Mouse (Mus musculus): ENCODE measurements at regions not wholly inside any gene's neighbourhood (a gene's known extent, or its start where the extent isn't known, plus 50 kb on each side); places are given as distances from the start of the nearest gene placed in this dataset.

DNA sequence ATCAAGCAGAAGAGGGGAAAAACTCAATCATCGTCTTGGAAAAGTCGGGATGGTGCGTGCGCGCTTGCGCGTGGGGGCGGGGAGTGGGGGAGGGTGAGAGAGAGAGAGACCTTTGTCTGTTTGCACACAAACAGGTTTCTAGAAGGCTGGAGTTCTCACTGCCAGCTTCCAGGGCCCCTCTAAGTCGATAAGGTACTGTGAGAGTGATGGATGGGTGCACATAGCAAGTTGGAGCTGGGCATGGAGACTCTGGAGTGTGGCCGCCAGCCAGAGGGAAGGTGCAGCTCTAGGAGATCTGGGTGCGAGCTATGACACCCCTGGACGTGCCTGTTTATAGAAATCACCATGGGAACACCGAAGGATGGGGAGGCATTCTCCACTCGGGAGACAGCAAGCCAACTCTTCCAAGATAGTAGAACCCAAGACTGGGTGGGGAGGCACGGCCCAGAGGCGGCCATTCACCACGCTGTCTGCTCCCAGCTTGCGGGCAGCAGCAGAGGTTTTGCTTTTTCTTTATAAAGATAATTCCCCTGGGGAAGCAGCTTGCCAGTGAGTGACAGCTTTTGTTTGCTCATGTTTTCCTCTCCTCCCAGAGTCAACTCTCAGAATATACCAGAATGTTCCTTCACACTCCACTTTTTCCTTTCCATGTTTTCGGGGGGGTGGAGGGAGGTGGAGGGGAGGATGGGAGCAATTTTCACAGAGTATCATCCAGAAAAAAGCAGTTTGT lies 128.0 kb upstream of the Zfp703 start:
- DNase-seq, result no peak

DNA sequence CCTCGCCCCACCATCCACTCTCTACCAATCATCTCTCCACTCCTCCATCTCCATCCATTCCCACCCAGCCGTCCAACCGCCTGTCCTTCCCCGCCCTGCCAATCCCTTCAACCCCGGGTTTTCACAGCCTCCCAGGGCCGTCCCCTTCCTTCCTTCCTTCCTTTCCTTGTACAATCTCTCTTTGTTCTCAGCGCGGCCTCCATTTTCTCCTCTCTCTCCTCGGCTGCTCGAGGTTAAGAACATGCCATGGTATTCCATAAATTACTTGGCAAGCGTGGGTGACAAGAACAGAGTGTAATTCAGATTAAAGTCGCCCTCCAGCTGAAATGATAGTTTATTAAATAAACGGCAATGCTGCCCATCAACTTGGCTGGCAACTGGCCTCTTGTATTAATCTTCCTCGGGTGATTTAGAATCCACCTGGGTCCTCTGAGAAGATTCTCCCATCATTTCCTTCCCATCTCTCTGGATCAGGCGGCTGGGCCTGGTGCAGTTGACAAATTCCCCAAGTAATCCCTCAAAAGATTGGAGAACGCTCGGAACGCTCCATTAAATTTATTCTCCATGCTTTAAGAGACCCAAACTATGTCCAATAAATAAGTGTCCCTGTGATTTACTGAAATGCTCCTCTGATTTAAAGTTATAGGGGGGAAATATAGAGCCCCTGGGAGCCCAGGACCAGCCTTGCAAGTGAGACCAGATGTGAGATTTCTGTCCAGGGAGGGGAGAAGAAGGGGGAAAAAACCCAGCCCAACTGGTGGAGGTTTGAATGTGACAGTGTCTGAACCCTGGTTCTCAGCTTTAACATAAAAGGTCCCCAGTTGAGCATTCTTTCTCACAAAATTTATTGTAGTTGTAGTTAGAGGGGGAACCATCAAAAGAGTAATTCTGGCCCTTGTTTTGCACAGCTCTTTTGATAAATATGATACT lies 125.0 kb upstream of the Zfp703 start:
- no peak for DNase-seq

DNA sequence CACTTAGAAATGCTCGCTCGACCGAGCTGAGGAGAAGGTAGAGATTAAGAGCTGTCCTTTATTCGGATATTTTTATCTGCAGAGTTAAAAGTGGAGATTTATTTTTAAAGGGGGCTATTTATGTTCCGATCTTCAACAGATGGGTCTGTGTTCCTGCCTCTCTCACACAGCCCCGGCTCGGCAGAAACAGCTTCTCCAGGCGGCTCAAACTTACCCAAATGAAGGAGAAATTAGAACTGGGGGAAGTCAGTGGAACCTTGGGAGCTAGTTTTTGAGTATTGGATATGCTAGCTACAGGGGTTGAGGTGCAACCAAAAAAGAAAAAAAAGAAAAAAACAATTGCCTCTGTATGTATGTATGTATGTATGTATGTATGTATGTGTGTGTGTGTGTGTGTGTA lies 124.2 kb upstream of the Zfp703 start:
- DNase-seq, result no peak

DNA sequence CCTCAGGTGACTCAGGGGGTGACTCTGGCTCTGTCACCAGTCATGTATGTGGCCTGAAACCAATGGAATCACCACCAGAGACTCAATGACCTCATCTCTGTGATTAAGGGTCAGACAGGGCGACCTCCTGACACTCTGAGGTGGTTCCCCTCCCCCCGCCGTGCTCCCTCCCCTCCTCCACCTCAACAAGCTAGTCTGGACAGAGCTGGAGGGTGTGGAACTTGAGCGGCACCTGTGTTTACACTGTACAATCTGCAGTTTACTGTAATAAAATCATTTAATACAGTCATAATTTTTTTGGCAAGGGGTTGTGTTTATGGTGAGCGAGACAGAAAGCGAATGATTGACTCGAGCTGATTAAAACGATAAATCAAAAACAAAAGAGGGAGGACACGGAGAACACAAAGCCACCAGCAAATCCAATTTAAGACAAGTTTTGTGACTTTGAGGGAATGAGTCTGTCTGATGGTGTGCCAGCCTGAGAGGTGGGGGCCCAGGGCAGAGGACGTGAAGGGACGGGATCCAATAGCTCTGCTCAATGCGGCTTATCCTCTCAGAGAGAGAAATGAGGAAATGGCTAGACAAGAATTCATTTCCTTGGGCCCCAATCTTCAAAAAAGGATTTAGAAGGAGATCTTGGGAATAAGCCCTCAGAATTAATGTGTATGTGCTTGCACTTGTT lies 122.4 kb upstream of the Zfp703 start:
- DNase-seq, result no peak

DNA sequence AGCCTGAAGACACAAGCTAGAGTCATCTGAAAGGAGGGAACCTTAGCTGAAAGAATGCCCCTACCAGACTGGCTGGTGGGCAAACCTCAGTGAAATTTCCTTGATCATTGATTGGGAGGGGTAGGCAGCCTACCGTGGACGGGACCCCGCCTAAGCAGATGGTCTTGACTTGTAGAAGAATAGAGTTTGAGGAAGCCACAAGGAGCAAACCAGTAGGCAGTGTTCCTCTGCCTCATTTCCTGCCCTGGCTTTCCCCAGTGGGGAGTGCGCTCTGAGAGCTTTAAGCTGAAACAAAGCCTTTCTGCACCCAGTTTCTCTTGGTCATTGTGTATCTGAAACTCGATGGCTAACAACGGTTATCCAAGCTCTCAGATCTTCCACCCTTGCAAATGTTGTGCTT lies 121.9 kb upstream of the Zfp703 start:
- DNase-seq, result no peak

DNA sequence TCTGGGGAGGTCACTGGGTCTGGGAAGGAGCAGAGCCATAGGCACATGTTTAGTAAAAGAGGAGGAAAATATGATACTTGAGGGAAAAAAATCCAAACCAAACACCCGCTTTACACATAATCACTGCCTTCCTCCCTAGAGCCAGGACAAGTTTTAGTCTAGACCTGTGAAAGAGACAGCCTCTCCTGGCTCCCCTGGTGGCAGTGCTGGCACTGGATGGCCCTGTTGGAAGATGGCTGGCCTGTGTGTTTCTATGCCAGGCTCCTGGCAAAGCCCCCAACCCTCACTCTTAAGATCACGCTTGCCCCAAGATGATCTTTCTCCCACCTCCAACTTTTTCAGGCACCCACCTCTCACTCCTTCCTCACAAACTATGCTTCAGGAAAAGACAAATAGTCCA lies 112.6 kb upstream of the Zfp703 start:
- DNase-seq, result peak; percentile 42 to 43

DNA sequence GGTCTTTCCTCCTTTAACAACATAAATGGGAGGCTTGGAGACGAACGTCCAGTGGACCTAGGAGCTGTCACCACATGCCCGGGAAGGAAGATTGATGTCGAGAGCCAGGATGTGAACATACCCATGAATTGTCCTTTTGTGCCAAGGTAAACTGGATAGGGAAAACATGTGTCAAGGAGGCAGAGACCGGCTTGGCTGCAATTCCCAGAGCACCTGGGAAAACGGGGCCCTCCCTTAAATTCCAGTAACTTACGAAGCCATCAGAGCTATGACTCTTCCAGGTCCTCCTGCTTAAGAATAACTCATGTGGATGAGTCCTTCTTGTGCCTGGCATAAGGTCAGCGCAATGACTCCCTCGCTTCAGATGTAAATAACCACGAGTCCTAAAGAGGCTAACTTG lies 112.2 kb upstream of the Zfp703 start:
- no peak for DNase-seq

DNA sequence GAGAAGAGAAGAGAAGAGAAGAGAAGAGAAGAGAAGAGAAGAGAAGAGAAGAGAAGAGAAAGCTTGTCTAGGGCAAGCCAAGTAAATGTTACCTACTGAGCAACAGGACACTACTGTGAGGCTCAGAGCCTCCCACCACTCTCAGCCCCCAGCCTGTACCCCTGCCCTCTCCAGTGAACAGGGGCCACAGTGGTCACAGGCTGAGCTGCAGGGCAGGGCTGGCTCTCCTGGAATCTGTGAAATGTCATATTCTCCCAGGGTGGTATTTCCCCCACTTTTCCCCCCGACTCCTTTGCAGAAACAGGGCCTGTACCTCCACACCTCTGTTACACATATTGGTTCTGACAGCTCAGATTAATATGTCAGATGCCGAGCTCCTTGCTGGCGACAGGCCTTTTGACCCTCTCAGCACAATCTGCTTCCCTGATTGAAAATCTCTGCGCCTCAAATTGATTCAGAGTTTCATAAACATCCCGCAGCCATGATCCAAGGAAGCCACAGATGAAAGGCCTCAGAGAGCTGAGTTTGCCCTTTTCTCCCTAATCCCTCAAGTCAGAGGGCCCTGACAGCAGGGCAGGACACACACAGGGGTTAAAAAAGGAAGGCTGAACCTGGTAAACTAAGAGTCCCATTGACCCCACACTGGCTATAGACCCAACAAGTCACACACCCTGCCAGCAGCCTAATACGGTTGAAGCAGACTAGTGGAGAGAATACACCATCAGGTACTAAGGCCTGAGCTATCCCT lies 108.8 kb upstream of the Zfp703 start:
- no peak for DNase-seq

DNA sequence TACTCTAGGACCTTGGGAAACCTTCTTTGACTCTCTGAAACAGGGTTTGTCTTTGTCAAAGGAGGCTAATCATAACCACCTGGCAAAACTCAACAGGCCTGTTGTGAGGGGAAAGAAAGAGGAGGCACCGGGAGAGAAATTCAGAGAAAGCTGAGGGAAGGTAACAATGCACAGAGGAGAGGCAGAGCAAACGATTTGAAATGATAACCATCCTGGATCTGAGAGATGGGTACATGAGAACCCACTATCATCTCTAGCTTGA lies 108.3 kb upstream of the Zfp703 start:
- DNase-seq, result no peak

DNA sequence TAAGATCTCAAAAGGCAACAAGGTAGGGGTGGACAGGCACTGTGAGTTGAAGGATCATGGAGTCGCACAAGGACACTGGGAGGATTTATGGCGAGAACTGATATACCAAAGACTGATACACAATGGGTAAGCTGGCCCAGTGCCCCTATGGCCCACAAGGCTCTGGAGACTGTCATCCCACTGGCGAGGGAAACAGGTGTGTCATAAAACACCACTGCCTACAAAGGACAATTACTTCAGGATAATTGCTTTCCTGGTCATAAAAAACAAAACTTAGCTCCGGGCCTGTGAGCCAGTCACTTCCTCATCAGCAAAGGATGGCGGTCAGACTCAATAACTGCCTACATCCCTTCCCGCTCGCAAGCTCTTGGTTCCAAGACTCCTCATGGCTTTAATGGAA lies 105.3 kb upstream of the Zfp703 start:
- no peak for DNase-seq

DNA sequence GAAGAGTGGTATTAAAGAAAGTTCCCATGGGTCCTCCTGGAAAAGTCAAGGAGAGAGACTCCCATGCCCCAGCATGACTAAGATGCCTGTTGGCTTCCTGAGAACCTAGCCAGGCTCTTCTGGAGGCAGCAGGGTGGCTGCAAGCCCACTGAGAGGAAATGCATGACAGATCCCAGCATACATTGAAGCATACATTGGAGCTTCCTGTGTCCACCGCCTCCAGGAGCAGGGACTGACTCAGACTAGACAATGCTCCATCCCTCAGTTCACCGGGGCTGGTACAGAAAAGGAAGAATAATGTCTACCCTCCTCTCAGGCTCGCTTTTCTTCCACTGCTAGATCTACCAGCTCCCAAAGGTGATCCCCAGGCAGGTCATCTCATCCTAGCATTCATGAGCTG lies 104.7 kb upstream of the Zfp703 start:
- no peak for DNase-seq

DNA sequence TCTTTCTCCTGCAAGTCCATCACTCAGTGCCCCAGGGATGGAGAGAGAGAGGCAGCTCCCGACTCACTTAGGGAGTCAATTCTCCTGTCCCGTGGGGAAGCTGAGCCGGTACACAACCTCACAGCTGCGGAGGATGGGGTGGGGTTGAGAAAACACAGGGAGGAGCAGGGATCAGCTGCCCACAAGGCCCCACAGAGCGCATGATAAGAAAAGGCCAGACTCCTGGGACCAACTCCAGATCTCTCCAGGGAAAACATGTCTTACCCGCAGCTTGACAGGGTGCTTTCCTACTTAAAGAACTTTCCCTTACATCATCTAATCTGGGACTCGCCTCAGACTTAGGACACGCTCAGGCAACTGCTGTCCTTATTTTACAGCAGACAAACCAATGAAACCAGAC lies 104.3 kb upstream of the Zfp703 start:
- DNase-seq, result no peak

DNA sequence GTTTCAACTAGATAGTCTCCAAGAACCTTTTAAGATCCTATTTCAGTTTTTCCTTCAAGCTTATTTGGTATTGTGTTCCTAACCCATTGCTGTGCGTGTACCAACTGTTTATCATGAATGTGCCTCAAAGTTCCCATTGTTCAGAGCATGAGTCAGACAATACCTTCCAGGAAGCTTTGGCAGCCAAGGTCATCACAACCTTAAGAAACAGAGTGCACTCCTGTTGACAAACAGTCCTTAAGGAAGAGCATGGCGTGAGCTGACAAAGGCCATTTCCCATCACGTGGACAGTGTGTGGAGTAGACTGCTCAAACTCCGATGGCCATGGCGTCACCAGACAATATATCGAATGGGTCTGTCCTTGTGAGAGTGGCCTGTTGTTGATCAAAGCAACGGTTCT lies 96.9 kb upstream of the Zfp703 start:
- DNase-seq, result no peak

DNA sequence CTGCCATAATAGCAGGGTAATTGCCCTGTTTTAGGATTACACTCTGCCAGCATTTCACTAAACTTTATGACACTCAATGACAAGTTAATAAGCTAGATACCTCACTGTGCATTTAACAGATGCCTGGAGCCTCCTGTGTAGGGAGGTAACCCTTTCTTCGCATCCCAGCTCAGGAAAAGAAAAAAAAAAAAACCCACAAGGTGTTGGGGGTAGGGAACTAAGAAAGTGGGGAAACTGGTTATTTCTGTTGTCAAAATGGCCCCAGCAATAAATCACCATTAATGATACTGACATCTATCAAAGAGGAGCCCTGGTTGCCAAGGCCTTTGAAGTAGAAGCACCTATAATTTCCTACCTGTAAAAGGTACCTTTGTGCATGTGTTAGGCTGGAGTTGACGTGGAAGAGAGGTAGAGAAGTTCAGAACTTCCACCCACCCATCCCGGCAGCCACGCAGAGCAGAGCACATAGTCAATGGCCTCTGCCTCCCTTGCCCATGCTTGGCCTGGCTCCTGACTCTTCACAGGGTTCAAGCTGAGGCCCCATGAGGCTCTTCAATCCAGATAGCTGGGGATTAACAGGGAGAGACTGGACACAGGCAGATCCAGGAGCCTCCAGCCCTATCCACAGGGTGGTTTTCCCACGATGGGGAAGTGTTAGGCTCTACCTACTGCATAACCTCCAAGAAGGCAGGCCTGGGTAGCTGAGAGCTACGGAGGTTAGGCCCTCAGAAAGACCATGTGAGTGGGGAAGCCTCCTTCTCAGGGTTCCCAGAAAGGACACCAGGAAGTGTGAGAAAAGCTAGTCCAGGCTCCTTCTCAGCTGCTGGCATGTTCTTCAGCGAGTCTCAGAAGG lies 95.6 kb upstream of the Zfp703 start:
- no peak for DNase-seq

DNA sequence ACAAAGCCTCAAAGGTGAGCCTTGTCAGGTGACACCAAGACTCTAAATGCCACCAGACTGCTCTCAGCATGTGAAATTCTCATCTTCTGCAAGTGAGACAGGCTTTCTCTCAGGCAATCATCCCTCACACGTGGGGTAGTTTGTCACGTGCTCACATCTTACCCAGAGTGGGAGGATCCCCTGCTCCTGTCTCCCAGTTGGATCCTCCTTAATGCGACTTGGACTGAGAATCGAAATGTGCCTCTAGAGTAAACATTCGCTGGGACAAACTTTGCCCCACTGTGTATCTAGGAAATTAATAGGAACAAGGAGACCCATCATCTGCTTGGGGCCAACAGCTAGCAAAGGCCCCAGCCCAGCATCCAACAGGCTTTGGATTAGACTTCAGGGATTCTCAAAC lies 94.5 kb upstream of the Zfp703 start:
- DNase-seq, result no peak

DNA sequence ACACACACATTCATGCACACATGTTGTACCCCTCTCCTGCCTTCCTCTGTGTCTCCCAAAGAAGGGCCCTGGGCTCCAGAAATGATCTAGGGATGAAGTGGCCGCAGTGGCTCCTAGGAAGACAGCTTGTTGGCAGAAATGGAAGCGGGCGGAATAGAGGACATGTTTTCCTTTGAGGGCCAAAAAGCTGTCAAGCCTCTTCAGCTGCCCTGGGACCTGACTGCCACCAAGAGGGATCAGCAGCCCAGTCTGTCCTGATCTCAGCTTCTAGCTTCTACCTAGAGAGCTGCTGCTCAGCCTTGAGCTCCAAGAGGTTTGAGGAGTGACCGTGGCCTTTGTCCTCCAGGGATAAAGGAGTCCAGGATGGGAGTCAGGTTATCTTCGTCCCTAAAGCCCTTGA lies 93.8 kb upstream of the Zfp703 start:
- peak in 1 of 2 experiments; percentile 20 for DNase-seq

DNA sequence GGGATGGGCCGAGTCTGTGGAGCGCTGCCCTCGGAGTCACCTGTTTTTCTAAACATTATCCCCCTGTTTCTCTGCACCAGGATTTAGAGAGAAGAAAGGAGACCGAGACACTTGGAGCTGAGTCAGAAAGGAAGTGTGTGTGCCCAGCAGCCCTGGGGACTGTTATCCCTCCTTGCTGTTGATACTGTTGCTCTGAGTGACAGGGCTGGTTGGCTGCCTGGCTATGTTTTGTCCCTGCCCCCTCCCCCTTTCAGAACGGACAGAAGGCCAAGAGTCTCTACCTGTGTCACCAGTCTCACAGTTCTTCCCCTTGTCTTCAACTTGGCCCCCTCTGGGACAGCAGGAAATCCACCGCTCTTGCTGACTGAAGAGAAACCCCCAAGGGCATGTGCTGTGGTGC lies 93.4 kb upstream of the Zfp703 start:
- DNase-seq, result no peak

DNA sequence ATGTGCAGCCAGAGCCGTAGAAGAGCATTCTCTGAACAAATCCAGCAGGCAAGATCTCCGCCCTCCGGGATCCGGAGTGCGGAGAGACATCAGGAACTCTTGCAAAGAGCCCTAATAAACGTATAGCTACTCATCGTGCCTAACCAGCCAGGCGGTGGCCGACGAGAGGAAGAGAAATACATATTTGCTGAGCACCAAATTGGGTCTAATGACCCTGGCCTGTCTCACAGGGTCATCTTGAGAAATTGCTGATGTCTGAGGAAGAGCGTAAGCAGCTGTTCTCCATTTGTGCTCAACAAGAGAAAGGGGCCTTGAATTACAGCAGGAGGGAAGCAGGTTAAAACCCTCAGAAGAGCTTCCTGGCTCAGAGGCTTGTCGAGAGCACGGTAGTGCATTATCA lies 92.8 kb upstream of the Zfp703 start:
- no peak for DNase-seq

DNA sequence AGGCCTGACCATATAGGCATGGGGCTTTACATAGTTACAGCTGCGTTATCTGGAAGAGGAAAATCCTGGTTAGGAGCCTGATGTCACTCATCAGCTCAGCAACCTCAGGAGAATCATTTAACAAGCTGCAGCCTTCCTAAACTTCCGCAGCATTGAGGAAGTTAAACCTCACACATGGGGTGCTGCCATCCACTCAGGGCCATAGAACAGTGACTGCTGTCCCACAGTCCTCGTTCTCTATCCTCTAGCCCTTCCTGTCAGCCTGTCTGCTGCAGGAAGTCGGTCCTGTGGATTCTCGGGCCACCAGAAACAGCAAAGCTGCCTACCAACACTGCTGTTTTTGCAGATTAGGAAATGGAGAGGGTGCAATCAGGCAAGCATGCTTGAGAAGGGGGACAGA lies 91.8 kb upstream of the Zfp703 start:
- DNase-seq, result no peak

DNA sequence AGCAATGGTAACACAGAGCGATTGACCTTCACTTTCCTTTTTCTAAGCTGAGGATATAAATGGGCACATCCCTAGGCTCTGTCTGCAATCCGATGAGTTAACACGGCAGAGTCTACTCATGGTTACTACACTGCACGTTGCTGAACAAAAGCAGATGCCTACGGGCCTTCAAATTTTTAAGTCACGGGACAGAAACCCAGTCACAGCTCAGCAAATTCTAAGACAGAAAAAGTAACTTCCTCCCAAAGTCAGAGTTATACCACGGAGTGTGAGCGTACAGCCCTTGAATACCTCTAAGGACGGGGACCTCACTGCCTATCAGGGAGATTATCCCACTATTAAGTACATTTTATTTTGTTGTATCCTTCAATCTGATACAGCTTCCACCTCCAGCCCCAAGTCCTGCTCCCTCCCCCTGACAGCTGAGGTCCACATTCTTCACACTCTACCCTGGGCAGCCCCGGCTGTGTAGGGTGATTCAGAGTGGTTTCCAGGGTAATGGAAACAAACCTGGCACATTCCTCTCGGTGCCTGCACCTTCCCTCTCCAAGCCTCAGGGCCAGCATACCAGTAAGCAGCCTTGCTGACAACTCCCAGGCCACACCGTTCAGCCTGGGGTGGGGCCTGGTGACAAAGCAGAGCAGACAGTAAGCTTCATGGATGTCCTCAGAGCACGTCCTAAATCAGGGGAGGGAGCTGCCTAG lies 90.2 kb upstream of the Zfp703 start:
- DNase-seq, result no peak

DNA sequence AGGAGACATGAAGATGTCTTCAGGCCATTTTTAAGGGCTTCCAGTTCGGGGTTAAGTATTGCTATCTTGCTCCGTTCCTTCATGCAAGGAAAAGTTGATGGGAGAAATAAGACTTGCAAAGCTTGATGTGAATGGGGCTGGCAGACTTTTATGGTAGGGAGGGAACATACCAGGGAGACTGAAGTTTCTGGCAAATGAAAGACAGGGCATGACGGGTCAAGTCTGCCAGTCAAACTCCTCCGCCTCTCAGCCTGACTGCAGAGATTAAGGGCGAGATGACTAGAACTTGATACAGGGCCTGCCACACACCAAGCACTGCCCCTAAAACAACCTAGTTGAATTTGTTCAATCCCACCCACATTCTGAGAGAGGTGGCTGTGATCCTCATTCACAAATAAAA lies 89.6 kb upstream of the Zfp703 start:
- DNase-seq, result no peak

DNA sequence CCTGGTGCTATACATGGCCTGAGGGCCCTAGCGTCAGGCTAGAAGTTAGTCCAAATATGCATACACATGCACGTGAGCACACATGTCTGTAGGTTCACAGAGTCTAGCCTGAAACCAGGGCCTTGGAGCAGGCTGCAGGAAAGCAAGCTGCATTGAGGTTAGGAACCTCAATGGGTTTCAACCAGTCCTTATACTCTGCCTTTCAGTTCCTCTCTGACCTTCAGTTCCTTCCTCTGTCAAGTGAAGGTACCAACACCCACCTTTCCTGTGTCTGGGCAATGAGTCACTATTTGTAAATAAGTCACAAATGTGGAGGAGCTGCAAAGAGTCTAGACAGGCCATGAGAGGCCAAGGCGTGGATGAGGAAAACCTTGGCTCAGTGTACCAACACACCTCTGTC lies 89.1 kb upstream of the Zfp703 start:
- DNase-seq, result no peak
